In the genomic region with DNA sequence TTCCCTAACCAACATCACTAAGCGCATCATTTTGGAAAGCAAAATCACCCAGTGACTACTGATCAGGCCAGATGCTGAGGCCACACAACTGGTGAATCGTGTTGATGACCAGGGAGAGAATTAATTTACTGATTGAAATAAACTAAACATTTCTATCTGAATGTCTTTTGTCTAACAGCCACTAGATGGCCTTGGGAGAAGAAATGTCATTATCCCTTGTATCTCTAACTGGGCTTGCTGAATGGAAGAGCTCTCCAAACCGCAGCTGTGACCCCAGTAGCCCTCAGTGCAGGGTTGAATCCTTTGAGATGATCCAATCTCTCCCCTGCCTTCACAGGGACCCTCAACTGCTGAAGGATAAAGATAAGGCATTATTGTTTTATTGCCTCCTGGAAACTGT, we compare ENCODE assay signal across 17 mouse cellular contexts. TPM values are rescaled to one million over a fixed set of nuclear protein-coding genes. Genes with fewer than 3 reads are reported as not detected.
A peak's percentile ranks its signal among the peaks of the same experiment; 100 is the strongest.
DNase-seq lines count a peak whose midpoint lies in the region; ATAC-seq and TF ChIP-seq lines count a peak whose summit lies in the region.
"Had no signal": no experiment of that assay in that cellular context is flagged by ENCODE, and none has a peak within 500 bp of the region (broad histone marks: within the 10 kb centered on the region; RNA-seq: fewer than 3 reads in every experiment).

No protein-coding gene starts in this region.

- in situ Hi-C loops in CH12.LX (cut with MboI; ENCODE audit: low pct_ligation_motif_present, low pct_unique_long_range_greater_than_20kb, low sequenced_read_pairs) = no loop called here

- H3K79me2 ChIP-seq in CH12.LX (replicated peaks; ENCODE audit: control insufficient read depth, extremely low read depth, insufficient read depth, poor library complexity, severe bottlenecking) = no peaks in the 10 kb centered on the region

- TF ChIP-seq CTCF in liver, embryonic 14.5 days (IDR thresholded peaks at IDR 0.05; ENCODE audit: low read depth) = 0 out of 2 replicates have a peak, but pooled peaks have one; percentile 14
- peak; percentile 62 to 66; a peak in 3 of 4 replicates for TF ChIP-seq CTCF in CH12.LX (conservative IDR thresholded peaks at IDR 0.05 in 1 of 2, IDR thresholded peaks at IDR 0.05 in 1 of 2; ENCODE audit: low read depth in 2 of 2, low read length in 2 of 2)

- intact Hi-C loops in gastrocnemius, postnatal 36 days (cut with DNase I) = no loop called here

- TF ChIP-seq POLR2A in CH12.LX (IDR thresholded peaks at IDR 0.05; ENCODE audit: low read depth, low read length) = no peak

- no peak overlapping the region for H3K4me2 ChIP-seq in liver, embryonic 14.5 days (ENCODE audit: low read depth)
- no peak overlapping the region for H3K4me2 ChIP-seq in liver, embryonic 12.5 days
- no peak overlapping the region for H3K4me2 ChIP-seq in CH12.LX (ENCODE audit: insufficient read depth, low read depth, poor library complexity, severe bottlenecking)
- H3K4me2 ChIP-seq: kidney, embryonic 15.5 days; lung, embryonic 15.5 days had no signal

- peak; percentile 50 for TF ChIP-seq RAD21 in CH12.LX (IDR thresholded peaks at IDR 0.05; ENCODE audit: low read depth, low read length)

- no peak overlapping the region for H3K27ac ChIP-seq in liver, embryonic 14.5 days
- H3K27ac ChIP-seq in liver, embryonic 12.5 days = no peak overlapping the region
- no peak overlapping the region for H3K27ac ChIP-seq in CH12.LX (ENCODE audit: insufficient read depth, low read depth)
- H3K27ac ChIP-seq: kidney, embryonic 15.5 days; lung, embryonic 15.5 days had no signal

- DNase-seq in frontal cortex, postnatal 25 days (ENCODE audit: low spot score in 2 of 2) = no peak
- DNase-seq in liver, embryonic 14.5 days (ENCODE audit: low read depth in 3 of 3, low spot score in 3 of 3) = no peak
- no peak for DNase-seq in CH12.LX (ENCODE audit: extremely low read depth)
- DNase-seq in gastrocnemius, postnatal 36 days = no peak
- DNase-seq in adrenal gland, adult 18-20 months (ENCODE audit: low spot score in 2 of 2) = no peak
- DNase-seq: heart, postnatal 14 days; right cerebral cortex, postnatal 14 days had no signal

- TF ChIP-seq EP300 in liver, embryonic 14.5 days (IDR thresholded peaks at IDR 0.05; ENCODE audit: low read depth) = no peak
- TF ChIP-seq EP300 in CH12.LX (IDR thresholded peaks at IDR 0.05; ENCODE audit: low read length) = no peak

- H3K27me3 ChIP-seq in liver, embryonic 14.5 days (ENCODE audit: control insufficient read depth, insufficient read depth, low read length) = no peaks in the 10 kb centered on the region
- 0 out of 2 replicates have a peak, but pooled peaks cover 3% of the 10 kb centered on the region for H3K27me3 ChIP-seq in liver, embryonic 12.5 days (replicated peaks)
- no peaks in the 10 kb centered on the region for H3K27me3 ChIP-seq in CH12.LX (replicated peaks)
- H3K27me3 ChIP-seq: kidney, embryonic 15.5 days; lung, embryonic 15.5 days had no signal

- WGBS in liver, embryonic 14.5 days (ENCODE audit: insufficient replicate concordance) = 40% methylated on average over 3 of the region's 3 CpGs
- WGBS in liver, embryonic 12.5 days (ENCODE audit: insufficient replicate concordance) = 46% methylated on average over 3 of the region's 3 CpGs

- H3K9ac ChIP-seq in liver, embryonic 14.5 days (replicated peaks) = no peak overlapping the region
- no peak overlapping the region for H3K9ac ChIP-seq in liver, embryonic 12.5 days
- no peak overlapping the region for H3K9ac ChIP-seq in CH12.LX (ENCODE audit: insufficient read depth, low read depth)
- H3K9ac ChIP-seq: kidney, embryonic 15.5 days; lung, embryonic 15.5 days had no signal

- H3K4me3 ChIP-seq in liver, embryonic 14.5 days (ENCODE audit: insufficient read depth in 1 of 2, low read depth in 2 of 2, low read length in 2 of 2) = no peak overlapping the region
- H3K4me3 ChIP-seq in liver, embryonic 12.5 days = no peak overlapping the region
- no peak overlapping the region for H3K4me3 ChIP-seq in CH12.LX (replicated peaks in 1 of 3; ENCODE audit: low read depth in 2 of 3, low read length in 2 of 3, poor library complexity in 1 of 3)
- H3K4me3 ChIP-seq: kidney, embryonic 15.5 days; lung, embryonic 15.5 days; myocyte had no signal

- dilution Hi-C loops in CH12.LX (cut with MboI; ENCODE audit: extremely low pct_ligation_motif_present, extremely low pct_unique_long_range_greater_than_20kb, low sequenced_read_pairs) = no loop called here

- H3K36me3 ChIP-seq in liver, embryonic 14.5 days (replicated peaks; ENCODE audit: control insufficient read depth, insufficient read depth, low read depth) = no peaks in the 10 kb centered on the region
- H3K36me3 ChIP-seq in liver, embryonic 12.5 days = no peaks in the 10 kb centered on the region
- H3K36me3 ChIP-seq in CH12.LX (replicated peaks in 1 of 2; ENCODE audit: control insufficient read depth in 1 of 2, insufficient read depth in 1 of 2, low read length in 1 of 2) = no peaks in the 10 kb centered on the region
- H3K36me3 ChIP-seq: G1E; kidney, embryonic 15.5 days; lung, embryonic 15.5 days had no signal

- no peaks in the 10 kb centered on the region for H3K9me3 ChIP-seq in liver, embryonic 14.5 days (ENCODE audit: control insufficient read depth, low read length)
- no peaks in the 10 kb centered on the region for H3K9me3 ChIP-seq in liver, embryonic 12.5 days (replicated peaks)
- H3K9me3 ChIP-seq in CH12.LX (replicated peaks; ENCODE audit: low read length) = no peaks in the 10 kb centered on the region
- H3K9me3 ChIP-seq: G1E; kidney, embryonic 15.5 days; lung, embryonic 15.5 days had no signal

- peak; percentile 41; the same call in 1 of the 2 replicates for ATAC-seq in frontal cortex, adult (ENCODE audit: low TSS enrichment)
- ATAC-seq in liver, embryonic 14.5 days (ENCODE audit: insufficient read depth) = no peak
- ATAC-seq in liver, embryonic 12.5 days = no peak
- ATAC-seq in common myeloid progenitor, adult 5-6 weeks (replicated peaks; ENCODE audit: low read depth, poor library complexity, severe bottlenecking) = peak; percentile 73
- ATAC-seq: activated CD4-positive, CD25-positive, alpha-beta regulatory T cell, adult 4 months; inflammation-experienced regulatory T-cells, adult 6 months had no signal

- H3K4me1 ChIP-seq in liver, embryonic 14.5 days (replicated peaks; ENCODE audit: control insufficient read depth in 2 of 2, insufficient read depth in 2 of 2, low read length in 1 of 2) = no peaks in the 10 kb centered on the region
- no peaks in the 10 kb centered on the region for H3K4me1 ChIP-seq in liver, embryonic 12.5 days
- peaks cover 0 to 7% of the 10 kb centered on the region in 2 experiments; a peak in 1 of 4 replicates for H3K4me1 ChIP-seq in CH12.LX (ENCODE audit: control insufficient read depth in 1 of 2, insufficient read depth in 2 of 2)
- H3K4me1 ChIP-seq: kidney, embryonic 15.5 days; lung, embryonic 15.5 days had no signal

TF ChIP-seq in CH12.LX, 34 proteins besides CTCF, POLR2A, EP300 and RAD21:
- TF ChIP-seq CHD2 (IDR thresholded peaks at IDR 0.05; ENCODE audit: low read length) (no peak), SMC3 (IDR thresholded peaks at IDR 0.05; ENCODE audit: low read depth, low read length) (peak; percentile 61), ZKSCAN1 (IDR thresholded peaks at IDR 0.05; ENCODE audit: borderline replicate concordance, low read depth, low read length) (no peak)

RNA-seq across cellular contexts. Expression of gene Vash1, which starts 12.8 kb away (rescaled TPM):
- polyA plus RNA-seq in liver, embryonic 14.5 days (2012; rRNA removed) = 0.58 and 0.65 TPM in 2 replicates
- 0.56 and 0.61 TPM in 2 replicates for polyA plus RNA-seq in liver, embryonic 14.5 days (2014; fragmentation: Nextera tagmentation; extraction: Ambion mirVana)
- polyA plus RNA-seq in liver, embryonic 12.5 days (2016; fragmentation: Nextera tagmentation; extraction: Ambion mirVana) = 2.3 and 2.7 TPM in 2 replicates
- total RNA-seq in CH12.LX (2012; rRNA removed) = 1.0 and 2.2 TPM in 2 replicates
- total RNA-seq in CH12.LX (2014; rRNA removed) = 0.96 and 1.1 TPM in 2 replicates
- polyA plus RNA-seq in CH12.LX (2012; ENCODE audit: insufficient read length, low read depth) = 2.3 and 2.7 TPM in 2 replicates
- 0.63 and 0.91 TPM in 2 replicates for total RNA-seq in common myeloid progenitor, adult 5-6 weeks (2017)
- total RNA-seq in gastrocnemius, postnatal 36 days (2021) = 1 to 10 TPM; 7.3 to 8.6 TPM
- 1 to 10 TPM; 2.2 to 4.8 TPM for total RNA-seq in adrenal gland, adult 18-20 months (2021)
- total RNA-seq: G1E; neutrophil, adult 5-6 weeks had no signal
- polyA plus RNA-seq: G1E had no signal

Comparison
In these comparisons a context has a peak if more than half of its experiments do, and no peak if none do; other contexts are left out.
1. ATAC-seq: peak in frontal cortex, adult (single experiment) and common myeloid progenitor, adult 5-6 weeks (single experiment); none in liver, embryonic 14.5 days (single experiment) and liver, embryonic 12.5 days (single experiment).